Mouse (Mus musculus) testis, postnatal 14 days (tissue): Measurements from ENCODE around the gene Tnip2.

Experiments used
- DNase-seq: peaks from one replicate; pipeline ENCODE4 v3.0.0; 2021; ENCODE audit warnings: low spot score

Gene Tnip2

DNA sequence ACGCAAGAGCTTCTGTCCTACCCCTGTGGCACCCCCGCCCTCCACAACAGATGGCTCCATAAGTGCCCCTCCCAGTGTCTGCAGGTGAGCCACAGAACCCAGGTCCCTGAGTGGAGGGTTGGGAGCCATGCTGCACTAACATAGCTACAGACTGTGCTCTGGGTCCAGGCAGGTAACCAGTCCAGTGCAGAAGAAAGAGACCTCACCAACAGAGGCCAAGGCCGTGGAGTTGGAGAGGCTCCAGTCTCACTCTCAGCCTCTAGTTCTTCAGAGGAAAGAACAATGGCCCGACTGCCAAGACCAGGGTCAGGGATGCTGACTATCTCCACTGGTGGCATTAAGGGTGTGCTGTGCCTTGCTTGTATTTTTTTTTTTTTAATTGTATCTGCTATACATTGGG lies 52.5 kb downstream of the Tnip2 start:
- no peak for DNase-seq

DNA sequence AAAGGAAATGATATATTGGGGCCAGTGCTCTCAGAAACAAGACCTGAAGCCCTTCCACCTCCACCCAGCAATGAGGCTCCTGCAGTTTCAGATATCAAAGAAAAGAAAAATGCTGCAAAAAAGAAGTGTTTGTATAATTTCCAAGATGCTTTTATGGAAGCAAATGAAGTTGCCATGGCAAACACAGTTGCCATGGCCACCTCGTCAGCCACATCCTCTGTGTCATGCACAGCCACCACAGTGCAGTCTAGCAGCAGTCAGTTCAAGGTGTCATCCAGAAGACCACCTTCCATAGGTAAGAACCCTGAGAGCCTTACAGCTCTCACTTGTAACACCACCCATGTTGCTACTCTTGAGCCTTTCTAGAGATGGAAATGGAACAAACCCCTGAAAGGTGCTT lies 54.8 kb downstream of the Tnip2 start:
- DNase-seq = no peak

DNA sequence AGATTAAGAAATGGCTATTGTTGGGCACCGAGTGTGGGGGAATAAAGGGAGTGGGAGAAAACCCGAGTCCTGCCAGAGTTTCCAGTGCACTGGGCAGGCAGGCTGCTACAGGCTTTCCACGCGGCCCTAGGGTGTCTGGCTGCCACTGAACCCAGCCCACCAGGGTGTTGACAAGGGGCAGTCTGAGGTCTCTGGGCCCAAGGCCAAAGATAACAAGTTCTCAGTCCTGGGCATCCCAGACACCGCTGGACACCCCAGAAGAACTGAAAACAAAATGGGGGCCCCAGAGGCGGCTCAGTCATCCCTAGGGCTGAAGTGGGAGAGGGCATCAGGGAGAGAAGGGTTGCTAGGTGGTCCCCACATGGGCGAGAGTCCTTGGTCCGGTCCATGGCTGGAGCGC lies 67.6 kb downstream of the Tnip2 start:
- DNase-seq = no peak
